Mouse (Mus musculus) large intestine, adult 2 months (tissue): ENCODE results near the gene Gpr50. TPM values are rescaled to one million over a fixed set of nuclear protein-coding genes. Genes with fewer than 3 reads are reported as not detected.

Experiments used
- DNase-seq: peaks from one replicate; pipeline ENCODE4 v3.0.0-alpha.2; 2012; ENCODE audit warnings: low read depth, low spot score
- WGBS: fragments of 180-500 bp; shearing (Covaris S2); methylation state at CpG from one replicate; pipeline ENCODE4 v1.1.7; 2018; 5-methylcytosine and 5-hydroxymethylcytosine counted together
- polyA plus RNA-seq: library from polyadenylated mRNA; depleted of rRNA; stranded (reverse); fragments of >200 nt; gene quantifications from 2 replicates; pipeline ENCODE4 v1.2.3, GENCODE M21; 2012; rRNA removed

The Gpr50 gene
- 0.09 and 0.11 TPM in 2 replicates for polyA plus RNA-seq

DNA sequence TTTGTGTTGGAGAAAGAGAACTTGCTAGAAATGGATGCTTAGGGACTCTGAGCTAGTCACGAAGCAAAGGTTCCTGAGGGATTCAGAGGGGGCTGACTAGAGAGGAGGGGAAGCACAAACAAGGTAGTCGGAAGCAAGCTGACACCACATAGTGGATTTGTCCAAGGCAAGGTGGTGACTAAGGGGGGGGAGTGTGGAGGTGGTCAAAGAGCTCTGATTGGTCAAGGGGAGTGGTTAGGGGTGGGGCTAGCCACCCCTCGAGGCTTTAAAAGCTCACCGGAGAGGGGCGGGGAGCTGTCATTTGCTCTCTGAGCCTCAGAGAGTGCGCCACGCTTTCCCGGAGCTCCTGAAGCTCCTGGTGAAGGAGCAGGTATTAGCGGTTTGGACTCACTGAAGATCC lies at the start of gene Gpr50:
Gene Gpr50, plus strand, starts transcription at position 294 of the 400 bp plus-strand sequence.
- 41% methylated on average over 9 of the region's 9 CpGs for WGBS
- no peak for DNase-seq

DNA sequence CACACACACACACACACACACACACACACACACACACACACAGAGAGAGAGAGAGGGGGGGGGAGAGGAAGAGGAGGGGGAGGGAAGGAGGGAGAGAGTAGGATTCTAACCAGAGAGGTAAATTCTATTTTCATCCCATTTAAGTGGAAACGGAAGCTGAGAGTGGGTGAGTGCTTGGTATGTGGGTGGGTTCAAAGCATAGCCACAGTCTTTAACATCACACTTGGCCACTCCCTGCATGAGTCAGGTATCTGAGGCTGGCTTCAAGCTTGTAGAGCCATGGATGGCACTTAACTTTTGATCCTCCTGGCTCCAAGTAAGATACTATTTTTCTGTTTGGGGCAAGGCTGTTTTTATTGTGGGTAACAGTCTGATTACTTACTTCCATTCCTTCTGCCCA lies 41.2 kb upstream of the Gpr50 start:
- 33% methylated on average over 1 of the region's 1 CpGs for WGBS
- DNase-seq: no peak

DNA sequence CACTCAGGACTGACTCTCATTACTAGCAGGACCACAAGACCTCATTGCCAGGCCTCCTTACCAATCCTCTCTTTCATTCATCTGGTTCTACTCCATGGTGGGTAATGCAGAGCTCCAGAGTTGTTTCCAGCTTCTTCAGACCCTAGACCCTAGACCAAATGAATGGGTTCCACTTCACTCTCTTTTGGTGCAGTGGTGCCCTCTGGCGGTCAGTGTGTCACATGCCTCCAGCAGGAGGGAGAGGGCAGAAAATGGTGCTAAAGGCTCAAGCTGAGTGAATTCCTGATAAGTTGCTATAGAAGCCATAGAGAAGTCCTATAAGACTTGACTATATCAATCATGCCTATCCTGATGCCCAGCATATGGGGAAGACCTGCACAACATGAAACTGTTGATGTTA lies 39.6 kb upstream of the Gpr50 start:
- DNase-seq: no peak
- WGBS: 12% methylated on average over 1 of the region's 1 CpGs

DNA sequence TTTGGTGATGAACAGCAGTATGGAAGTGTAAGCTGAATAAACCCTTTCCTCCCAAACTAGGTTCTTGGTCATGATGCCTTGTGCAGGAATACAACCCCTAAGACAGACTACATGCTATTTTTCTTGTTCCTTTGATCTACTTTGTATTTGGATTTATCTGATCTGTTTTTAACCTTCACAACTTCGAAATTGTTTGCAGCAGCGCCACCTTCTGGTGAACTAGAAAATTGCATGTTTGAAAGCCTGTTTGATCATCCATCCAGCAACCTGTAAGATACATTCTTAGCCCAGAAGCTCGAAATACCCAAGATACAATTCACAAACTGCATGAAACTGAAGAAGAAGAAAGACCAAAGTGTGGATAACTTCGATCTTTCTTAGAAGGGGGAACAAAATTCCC lies 35.2 kb upstream of the Gpr50 start:
- no peak for DNase-seq
- 9% methylated on average over 4 of the region's 4 CpGs for WGBS

DNA sequence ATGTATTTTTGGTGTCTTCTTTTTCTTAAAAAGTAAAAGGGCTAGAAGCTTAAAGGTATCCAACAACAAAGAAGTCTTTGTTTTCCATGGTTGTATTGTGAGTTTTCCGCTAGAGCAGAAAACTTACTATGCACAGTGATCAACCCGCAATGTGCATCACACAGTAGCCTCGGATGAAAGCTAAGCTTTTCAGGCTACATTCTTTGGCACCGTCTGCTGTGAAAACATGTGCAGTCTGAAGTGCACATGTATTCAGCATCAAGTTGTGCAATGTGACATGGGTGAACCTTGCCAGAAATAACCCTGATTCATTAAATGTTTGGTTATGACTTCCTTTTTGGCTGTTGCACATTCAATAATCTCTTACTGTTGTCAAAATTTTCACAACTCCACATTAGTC lies 32.8 kb upstream of the Gpr50 start:
- WGBS: 67% methylated on average over 4 of the region's 4 CpGs
- no peak for DNase-seq

DNA sequence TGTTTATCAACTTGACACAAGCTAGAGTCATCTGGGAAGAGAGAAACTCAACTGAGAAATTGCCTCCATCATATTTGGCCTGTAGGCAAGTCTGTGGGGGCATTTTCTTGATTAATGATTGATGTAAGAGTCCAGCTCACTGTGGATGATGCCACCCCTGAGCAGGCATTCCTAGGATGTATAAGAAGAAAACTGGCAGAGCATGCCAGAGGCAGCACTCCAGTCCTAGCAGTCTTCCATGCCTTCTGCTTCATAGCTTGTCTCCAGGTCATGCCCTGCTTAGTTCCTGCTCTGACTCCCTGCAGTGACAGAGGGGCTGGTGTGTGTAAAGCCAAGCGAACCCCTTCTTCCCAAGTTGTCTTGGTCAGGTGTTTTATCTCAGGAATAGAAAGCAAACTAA lies 32.3 kb upstream of the Gpr50 start:
- WGBS: 45% methylated on average over 1 of the region's 1 CpGs

DNA sequence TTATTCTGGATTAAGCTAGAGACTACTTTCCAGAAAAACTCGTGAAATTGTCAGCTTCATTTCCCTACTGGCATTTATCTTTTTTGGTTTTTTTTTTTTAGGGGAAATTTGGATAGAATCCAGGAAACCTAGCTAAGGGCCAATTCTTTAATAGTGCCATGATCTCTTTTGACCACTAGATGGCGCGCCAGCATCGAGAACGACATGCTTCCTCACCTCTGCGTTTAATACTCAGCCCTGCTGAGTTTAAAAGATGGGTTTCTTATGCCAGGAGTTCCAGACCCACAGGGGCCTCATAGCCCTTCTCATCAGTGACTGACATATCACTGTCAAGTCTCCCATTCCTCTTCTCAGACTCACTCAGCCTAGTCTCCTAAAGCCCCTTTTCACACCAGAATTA lies 15.5 kb upstream of the Gpr50 start:
- peak; percentile 11 for DNase-seq
- under 1% methylated on average over 6 of the region's 6 CpGs for WGBS

More for the DNA sequence above, 32.3 kb upstream of the Gpr50 start:
- DNase-seq: no peak

DNA sequence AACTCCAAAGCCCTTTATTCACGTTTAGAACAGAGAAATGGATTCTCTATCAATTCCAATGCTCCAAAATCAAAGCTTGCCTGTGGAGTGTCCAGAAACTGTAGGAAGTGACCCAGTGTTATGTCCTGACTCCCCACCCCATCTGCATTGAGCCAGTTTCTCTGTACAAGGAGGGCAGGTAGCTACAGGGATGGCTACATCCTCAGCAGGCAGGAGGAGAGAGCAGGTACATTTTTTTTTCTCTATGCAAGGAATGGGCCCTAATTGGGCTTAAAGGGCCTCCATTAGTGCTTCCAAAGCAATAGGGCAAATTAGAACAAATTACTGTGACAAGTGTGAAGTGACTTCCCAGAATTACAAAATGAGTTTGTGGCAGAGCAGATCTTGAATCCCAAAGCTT lies 15.0 kb upstream of the Gpr50 start:
- no peak for DNase-seq
- WGBS: 3% methylated on average over 1 of the region's 1 CpGs

DNA sequence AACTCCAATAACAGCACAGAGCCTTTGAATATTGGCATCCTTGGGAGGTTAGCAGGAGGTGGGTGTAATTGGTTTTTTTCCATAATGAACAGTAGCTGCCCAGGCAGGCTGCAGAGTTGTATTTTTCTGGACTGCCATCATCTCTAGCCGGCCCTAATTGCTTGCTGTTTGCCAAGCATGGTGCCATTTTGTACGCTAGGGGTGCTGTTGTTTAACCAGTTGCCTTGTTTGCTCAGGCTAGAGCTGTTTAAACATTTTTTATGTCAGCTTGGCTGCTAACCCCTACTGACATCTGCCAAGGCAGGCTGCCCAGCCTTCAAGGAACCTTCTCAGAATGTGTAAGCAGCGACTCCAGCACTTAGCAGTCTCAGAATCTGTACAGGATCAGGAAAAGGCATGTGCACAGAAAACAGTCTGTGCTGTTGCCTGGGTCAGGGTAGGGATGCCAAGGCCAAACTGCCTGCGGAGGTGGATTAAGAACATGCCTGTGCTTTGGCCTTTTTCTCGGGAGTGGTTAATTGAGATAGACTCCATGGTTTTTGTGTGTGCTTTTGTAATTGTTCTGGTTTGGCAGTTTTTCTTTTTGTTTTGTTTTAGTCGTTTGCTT lies 14.5 kb upstream of the Gpr50 start:
- no peak for DNase-seq
- 26% methylated on average over 6 of the region's 6 CpGs for WGBS

DNA sequence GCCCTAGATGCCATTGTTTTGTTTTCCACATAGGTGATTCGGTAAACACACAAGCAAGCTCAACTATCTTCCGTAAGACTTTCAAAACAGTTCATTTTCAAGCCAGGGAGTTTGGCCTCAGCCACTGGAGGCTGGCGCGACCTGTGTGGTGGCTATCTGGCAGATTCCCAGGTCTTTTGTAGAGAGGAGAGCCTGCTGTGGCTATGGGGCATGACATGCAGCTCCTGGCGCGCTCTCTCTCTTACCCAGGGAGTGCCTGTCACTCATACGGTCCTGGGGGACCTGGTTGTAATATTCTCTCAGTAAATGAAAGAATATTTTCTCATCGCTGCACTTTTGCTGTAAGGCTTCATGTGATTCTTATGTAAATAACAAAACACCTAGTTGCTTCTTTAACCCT lies 13.5 kb upstream of the Gpr50 start:
- WGBS: 50% methylated on average over 8 of the region's 8 CpGs
- no peak for DNase-seq

DNA sequence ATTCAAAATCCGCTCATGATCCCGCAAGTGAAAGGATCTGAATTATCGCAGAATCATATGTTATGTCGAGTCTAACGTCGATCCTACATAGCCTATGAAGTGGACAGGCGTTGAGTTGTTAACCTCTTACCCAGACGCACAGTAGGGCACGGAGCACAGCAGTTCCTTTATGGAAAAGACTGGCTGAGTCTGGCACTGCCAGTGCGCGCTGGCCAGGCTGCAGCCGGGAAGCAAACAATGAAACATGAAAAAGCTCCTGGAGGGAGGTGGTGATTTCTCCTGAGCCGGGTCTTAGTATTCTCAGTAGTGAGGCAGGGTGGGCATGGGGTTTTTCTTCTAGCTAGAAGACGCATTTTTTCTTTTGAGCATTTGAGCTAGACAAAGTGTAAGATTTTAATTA lies 1.7 kb upstream of the Gpr50 start:
- WGBS: 28% methylated on average over 14 of the region's 14 CpGs
- DNase-seq: no peak

DNA sequence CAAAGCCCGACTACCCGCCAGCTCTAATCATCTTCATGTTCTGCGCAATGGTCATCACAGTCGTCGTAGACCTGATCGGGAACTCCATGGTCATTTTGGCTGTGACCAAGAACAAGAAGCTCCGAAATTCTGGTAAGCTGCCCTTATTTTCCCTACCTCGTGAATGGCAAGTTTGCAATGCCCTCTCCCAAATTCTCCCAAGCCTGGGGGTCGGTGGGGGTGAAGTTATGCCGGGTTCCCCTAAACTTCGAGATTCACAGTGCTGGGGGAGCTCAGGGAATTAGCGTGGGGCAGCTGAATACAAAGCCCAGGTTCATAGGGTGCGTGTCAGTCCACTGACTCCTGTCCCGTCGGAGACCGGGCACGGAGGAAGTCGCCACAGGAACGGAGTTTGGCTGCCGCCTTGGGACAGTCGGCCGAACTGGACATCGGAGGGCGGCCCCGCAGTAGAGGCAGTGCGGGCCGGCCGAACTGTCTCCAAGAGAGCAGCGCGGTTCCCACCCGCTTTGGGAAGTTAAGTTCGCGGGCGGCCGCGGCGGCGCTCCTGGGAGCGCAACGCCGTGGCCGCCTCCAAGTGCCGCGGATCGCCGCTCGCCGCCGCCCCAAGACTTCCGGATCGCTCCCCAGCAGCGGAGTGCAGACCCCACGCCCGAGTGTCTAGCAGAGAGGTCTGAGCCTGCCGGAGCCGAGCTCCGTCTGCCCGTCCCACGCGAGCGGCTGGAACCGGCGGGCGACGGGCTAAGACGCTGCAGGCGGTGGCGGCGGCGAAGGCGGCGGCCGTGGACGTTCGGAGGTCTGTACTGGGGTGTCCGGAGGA lies 612 bp downstream of the Gpr50 start:
- 18% methylated on average over 71 of the region's 76 CpGs for WGBS
- no peak for DNase-seq

DNA sequence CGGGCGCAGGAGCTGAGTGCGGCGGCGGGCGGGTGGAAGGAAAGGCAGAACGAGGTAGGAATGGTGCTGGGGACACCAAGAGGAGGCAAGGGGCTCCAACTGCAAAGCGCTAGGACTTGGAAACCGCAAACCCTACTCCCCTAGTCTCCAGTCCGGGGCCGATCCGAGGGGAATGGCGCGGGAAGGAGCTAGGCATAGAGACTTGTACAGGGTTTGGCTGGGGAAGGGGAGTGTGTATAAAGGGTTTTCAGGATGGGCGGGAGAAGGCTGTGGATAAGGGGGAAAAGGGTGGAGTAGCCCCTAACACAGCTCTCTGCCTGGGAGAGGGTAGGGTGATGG lies 1.2 kb downstream of the Gpr50 start:
- no peak for DNase-seq
- WGBS: 19% methylated on average over 15 of the region's 15 CpGs

DNA sequence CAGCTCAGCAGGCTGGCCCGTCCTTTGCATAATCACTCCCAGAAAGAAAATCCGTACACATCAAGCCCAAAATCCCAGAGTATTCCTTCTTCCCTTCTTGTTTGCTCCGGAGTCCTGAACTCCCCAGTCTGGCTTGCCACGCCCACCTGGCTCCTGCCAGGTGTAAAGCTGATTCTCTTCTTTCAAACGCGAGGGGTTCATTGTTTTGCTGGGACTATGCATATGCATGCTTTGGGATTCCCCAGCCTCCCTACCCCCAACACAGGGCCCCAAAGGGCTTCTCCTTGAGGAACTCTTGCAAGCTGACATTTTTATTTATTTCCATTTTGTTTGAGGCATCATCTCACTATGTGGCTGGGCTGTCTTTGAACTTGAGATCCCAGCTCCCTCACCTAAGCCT lies 6.8 kb downstream of the Gpr50 start:
- no peak for DNase-seq
- 16% methylated on average over 6 of the region's 6 CpGs for WGBS

DNA sequence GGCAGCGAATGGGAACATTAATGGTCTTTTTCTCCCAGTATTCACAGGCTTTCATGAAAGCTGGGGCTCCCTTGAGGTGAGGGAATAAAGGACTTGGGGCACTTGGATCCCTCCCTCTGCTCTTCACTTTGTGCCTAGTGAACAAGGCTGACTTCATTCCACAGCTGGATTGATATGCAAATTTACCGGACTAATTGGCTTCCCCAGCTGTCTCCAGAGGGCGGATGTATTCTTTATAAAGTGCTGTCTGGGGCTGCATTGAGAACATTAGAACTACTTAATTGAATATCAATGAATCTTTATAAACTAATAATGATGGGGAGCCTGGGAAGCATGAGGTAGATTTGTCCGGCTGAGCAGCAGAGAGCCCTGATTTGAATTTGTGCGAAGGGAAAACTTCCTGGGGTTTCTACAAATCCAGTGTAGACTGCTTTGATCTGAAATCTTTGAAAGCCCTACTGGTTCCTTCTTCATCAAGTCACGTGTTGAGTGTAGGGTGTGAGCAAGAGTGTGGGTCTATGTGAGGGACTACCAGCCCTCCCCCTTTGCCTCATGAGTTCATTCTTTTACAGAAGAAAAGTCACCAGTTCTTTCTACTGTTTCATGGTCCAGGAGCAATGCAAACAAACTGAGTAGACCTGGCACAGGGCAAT lies 37.5 kb downstream of the Gpr50 start:
- 50% methylated on average over 6 of the region's 6 CpGs for WGBS
- DNase-seq: no peak

Other genes starting within 250 kb of the Gpr50 start
- 5.6 and 5.7 TPM in 2 replicates for gene Cd99l2, start 170.8 kb upstream of the Gpr50 start, polyA plus RNA-seq
- 12.6 and 16.6 TPM in 2 replicates for gene Hmgb3, start 107.7 kb upstream of the Gpr50 start, polyA plus RNA-seq
- gene Vma21, start 152.3 kb downstream of the Gpr50 start, polyA plus RNA-seq: 2.0 and 2.6 TPM in 2 replicates